Mouse (Mus musculus) monocyte, adult 5-6 weeks (primary cell): Measurements from ENCODE around the gene Kif16b. TPM values are rescaled to one million over a fixed set of nuclear protein-coding genes. Genes with fewer than 3 reads are reported as not detected.

Experiments
- ATAC-seq: fragments of 153-309, 156-312 bp; replicated peaks from 2 replicates; pipeline ENCODE4 v1.8.0; 2017; ENCODE audit warnings: mild to moderate bottlenecking; ENCODE audit not compliant: low TSS enrichment, insufficient number of reproducible peaks, severe bottlenecking, poor library complexity, low FRiP score
- total RNA-seq: library from RNA; stranded (forward); fragments of 200-1000, 200-491, 200-594 nt; gene quantifications from 3 replicates; pipeline ENCODE4 v1.2.3, GENCODE M21; 2017

Kif16b gene
- total RNA-seq, result 17.0 to 32.0 TPM (median 18.8 TPM) in 3 replicates

- peak; percentile 77 for ATAC-seq
Observed at GRCm38 (mm10) chr2:142900862-142901805, at the start of gene Kif16b. Kif16b (minus strand) TSS chr2:142901531.

DNA sequence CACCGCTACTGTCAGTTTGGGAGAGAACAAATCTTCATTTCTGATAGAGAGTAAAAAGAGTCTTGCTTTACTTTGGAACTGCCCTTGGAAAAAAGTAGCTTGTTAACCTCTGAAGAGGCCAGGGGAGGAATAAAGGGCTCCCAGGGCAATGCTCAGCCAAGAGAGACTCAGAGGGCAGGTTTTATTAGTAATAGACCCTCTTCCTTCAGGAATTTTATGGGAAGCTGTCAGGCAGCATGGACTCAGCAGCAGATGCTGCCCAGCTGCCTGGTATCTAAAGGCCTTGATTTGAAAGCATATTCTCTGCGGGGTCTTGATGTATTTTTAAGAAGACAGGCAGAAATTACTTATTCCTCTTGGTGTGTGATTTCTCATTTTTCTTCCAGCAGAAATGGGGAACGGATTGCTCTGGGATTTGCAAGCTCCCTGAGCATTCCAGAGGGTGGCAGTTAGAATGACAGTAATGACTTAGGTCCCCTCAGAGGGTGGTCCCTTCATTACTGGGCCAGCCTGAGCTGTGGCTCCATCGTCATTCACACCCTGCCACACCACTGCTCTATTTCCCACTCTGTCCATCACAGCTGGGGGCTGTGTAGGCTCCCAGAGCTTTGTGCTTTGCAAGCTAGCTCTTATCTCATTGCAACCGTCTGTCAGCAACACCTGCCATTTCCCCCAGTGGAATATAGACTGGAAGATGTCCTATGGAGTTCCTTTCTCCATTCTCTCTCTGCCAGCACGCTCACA is 39.7 kb upstream of the Kif16b start:
- no peak for ATAC-seq

- no peak for ATAC-seq
Observed at GRCm38 (mm10) chr2:142930445-142930844, 29.1 kb upstream of the Kif16b start.

- no peak for ATAC-seq
Observed at GRCm38 (mm10) chr2:142929226-142930112, 28.1 kb upstream of the Kif16b start.

GRCm38 (mm10) chr2:142910808-142911388 is 9.6 kb upstream of the Kif16b start:
- no peak for ATAC-seq

DNA sequence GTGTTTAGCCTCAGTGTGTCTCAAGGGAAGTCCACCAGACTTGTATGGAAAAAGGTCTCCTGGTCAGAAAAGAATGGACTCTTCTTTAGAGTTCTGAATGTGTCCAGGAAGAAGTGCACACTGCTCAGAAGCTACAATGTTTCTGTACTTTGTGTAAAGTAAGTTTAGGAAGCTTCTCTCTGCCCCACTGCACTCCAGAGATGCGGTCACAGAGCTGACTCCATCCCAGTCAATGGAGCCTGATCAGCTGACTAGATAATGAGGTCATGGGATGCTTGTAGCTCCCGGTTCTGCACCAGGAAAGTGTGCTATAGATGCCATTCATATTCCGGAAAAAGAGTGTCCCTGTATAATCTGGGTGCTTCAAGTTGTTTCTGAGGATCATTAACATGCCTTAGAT is 7.9 kb upstream of the Kif16b start:
- no peak for ATAC-seq

DNA sequence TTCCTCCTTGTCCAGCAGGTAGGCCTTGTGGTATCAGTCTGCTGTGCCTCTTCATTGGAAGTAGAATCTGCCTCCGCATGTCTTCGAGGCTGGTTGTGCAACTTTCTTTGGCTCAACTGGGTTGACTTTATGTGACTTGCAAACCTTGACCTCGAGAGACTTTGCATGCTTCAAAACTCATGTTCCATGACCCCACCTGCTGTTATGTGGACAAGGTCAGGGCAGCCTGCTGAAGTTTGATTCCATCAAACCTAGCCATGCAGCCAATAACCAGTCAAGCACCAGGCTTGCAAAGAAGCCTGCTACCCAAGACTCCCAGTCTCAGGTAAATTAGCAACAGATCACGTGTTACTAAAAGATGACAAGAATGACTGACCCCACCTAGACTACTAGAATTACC is 5.7 kb upstream of the Kif16b start:
- ATAC-seq, result no peak

- ATAC-seq, result peak; percentile 91
Observed at GRCm38 (mm10) chr2:142902905-142903895, 1.9 kb upstream of the Kif16b start.

DNA sequence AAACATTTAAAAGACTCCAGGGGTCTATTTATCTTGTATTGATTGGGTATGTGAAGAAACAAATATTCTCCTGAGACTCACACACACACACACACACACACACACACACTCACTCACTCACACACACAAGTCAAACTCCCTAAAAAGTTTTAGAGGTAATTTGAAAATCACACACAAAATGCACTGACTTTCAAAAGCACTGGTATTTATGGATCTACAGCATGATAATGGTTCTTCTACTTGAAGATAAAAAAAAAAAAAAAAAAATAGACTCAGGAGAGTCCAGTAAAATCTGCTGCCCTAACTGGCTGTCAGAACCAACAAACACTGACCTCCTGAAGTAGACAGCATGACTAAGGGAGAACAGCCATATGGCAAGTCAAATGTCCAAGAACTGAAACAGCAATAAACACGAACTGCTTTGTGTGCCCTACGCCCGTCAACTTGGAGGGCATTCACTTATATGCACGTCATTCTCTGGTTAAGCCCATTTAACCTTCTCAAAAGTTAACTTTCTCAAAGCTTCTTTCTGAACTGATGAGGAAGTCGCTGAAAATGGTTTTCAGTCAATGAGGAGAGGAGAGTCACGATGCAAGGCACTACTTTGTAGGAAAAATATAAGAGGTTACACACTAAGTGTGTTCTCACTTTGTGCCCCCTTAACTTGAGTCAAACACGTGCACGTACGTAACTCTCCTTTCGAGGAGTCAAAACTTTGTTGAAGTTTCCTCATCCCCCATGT is 1.0 kb downstream of the Kif16b start:
- ATAC-seq, result no peak

- no peak for ATAC-seq
Observed at GRCm38 (mm10) chr2:142893780-142894179, 7.6 kb downstream of the Kif16b start.

GRCm38 (mm10) chr2:142891283-142891682 is 10.0 kb downstream of the Kif16b start:
- ATAC-seq, result no peak

GRCm38 (mm10) chr2:142884456-142884855 is 16.9 kb downstream of the Kif16b start:
- ATAC-seq, result no peak

- no peak for ATAC-seq
Observed at GRCm38 (mm10) chr2:142883625-142883994, 17.7 kb downstream of the Kif16b start.

- no peak for ATAC-seq
Observed at GRCm38 (mm10) chr2:142882871-142883624, 18.3 kb downstream of the Kif16b start.

- ATAC-seq, result no peak
Observed at GRCm38 (mm10) chr2:142882466-142882865, 18.9 kb downstream of the Kif16b start.

DNA sequence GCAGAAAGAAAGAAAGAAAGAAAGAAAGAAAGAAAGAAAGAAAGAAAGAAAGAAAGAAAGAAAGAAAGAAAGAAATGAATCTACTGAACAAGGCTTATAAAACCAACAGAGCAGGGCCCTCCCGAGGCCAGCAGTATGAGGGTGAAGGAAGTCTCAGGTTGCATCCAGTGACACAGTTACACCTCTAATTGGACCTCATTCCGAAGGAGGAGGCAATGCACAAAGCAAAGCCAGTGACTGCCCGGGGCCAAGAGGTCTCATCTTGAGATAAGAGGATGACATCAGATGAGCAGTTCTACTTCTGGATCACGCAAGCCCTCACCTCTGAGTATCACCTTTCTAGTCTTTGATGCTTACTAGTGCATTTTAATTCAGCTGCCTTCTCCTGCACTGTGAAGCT is 20.2 kb downstream of the Kif16b start:
- ATAC-seq, result no peak
